Mouse (Mus musculus) A20 (cell line): Measurements from ENCODE around the gene Mdh1b.

ENCODE experiments used
- DNase-seq: peaks from one replicate; pipeline ENCODE4 v3.0.0-alpha.2; 2011; ENCODE audit warnings: low read depth, low spot score

Mdh1b gene

DNA sequence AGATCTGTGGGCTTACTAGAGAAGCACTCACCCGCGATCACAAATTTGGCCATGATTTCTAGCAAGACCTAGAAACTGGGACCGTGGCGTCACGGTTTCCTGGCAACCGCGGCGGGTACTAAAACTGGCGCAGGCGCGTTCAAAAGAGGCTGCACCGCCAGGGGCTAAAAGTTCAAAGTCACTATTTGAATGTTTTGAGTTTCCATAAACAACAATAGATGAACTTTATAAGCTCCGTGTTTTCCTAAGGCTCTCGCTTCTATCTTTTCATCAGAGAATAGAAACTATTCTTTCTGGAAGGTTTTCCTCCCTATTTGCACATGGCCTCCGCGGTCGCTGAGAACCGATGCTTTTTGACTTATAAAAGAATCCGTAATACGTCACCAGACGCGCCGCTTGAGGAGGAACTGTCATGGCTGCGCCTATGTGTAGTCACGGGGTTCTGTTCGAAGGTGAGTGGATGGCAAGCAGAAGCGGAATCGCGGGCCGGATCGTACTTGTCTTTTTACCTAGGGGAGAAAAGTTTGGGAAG is at the start of gene Mdh1b, which contains the start of gene Fastkd2:
TSS of gene Mdh1b (minus strand) at position 79 of the 532 bp plus-strand sequence.
TSS of gene Fastkd2 (plus strand) at position 375 of the 532 bp plus-strand sequence.
- peak; percentile 93 for DNase-seq

DNA sequence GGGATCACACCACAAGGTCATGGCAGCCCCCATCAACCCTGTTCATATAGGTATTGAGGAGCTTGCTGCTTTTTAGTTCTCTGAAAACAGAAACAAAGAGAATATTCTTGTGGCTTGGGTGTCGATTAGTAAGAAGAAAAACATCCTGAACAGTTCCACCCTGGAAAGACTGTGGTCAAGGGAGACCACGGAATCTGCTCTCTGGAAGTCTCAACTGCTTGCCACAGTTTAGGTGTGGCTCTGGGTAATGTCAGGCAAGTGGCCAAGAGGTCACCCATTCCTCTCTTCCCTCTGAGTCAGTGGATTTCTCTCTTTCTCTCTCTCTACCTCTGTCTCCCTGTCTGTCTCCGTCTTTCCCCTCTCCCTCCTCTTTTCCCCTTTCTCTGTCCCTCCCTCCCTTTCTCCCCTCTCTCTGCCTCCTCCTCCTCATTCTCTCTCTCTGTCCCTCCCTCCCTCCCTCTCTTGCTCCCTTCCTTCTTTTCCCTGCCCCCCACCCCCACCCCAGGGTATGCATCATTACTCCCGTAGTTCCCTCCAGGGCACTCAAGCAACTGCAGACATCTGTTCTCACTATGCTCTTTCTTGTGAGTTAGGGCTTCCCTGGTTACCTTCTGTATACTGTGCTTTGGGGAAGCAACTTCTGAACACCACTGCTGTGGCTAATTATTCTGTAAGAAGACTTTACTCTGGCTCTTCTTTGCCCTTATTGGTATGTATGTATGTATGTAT is 46.9 kb upstream of the Mdh1b start:
- no peak for DNase-seq

GRCm38 (mm10) chr1:63776396-63776795 is 46.3 kb upstream of the Mdh1b start:
- no peak for DNase-seq

DNA sequence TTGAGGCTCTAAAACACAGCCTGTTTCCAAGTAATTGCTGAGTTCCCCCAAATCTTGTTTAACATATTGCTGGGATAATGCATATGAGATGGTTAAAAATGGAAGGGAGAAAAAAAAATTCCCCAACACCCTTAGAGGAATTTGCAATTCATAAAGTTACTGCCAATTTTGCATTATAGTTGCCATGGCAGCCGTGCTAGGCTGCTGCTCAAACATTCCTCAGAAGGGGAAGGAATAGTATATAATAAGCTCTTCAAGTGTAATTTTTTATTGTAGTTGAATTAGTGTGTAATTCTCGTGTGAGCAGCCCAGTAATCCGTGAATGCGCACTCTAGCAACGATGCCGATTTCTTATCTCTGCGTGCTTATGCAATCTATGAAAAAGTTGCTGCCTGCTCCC is 40.2 kb upstream of the Mdh1b start:
- no peak for DNase-seq

DNA sequence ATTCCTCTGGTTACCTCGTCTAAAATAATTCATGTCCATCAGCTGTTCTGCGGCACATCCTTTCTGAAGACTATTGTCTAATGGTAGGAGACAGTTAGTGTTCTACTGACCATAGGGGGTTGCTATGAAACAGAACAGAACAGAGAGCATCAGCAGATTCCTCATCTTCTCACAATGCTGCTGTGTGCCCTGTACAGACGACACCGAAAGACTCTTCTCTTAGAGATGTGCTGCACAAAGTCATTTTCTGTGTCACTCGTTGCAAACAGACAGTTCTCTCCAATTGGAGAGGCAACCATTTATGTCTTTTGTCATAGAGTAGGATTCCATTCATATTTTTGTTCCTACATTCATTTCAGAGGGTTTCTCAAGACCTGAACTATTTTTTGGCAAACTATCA is 39.0 kb upstream of the Mdh1b start, which contains the start of gene 4933402D24Rik:
TSS of gene 4933402D24Rik (minus strand) at position 101 of the 400 bp plus-strand sequence.
- no peak for DNase-seq

GRCm38 (mm10) chr1:63768112-63768511 is 38.0 kb upstream of the Mdh1b start:
- DNase-seq = no peak

DNA sequence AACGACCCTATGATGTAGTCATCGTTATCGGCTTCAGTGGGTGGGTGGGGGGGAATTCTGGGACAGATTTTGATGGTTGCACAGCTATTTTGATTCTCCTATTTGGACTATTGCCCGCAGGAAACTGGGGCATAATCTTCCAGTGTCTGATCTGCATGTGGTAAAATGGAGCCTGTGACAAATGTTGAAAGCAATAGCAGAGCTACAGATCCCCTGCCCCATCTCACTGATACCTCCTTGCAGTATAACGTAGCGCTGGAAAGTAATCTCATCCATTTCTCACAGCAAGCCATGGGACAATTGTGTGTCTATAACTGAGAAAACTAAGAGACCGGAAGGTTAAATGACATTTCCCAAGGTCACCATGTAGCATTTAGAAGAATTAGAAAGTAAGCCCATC is 34.3 kb upstream of the Mdh1b start:
- DNase-seq = no peak

GRCm38 (mm10) chr1:63763881-63764386 is 33.8 kb upstream of the Mdh1b start:
- no peak for DNase-seq

DNA sequence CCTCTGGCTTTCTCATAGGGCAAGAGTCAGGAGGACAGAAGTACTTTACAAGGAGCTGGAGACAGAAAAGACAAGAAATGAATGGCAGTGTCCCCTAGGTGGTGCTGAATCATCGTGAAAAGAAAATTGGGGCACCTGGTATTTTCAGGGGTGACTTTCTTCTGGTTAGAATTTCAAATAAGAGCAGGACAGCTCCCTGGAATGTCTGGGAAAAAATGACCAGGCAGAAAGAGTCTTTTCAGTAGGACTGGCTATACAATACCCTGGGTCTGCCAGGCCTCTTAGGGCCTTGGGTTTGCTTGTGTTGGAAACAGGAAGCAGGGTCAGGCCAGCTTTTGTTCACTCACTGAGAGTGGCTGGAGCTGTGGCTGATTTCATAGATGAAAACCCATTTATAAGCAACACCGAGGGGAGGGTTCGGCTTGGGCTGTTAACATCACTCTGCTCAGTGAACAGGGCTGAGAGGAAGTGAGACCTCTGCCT is 33.1 kb upstream of the Mdh1b start:
- peak; percentile 44 for DNase-seq

- no peak for DNase-seq
Measured at GRCm38 (mm10) chr1:63756005-63756404, 25.9 kb upstream of the Mdh1b start.

- DNase-seq = no peak
Measured at GRCm38 (mm10) chr1:63729796-63730195, 322 bp downstream of the Mdh1b start.

GRCm38 (mm10) chr1:63720161-63720560 is 10.0 kb downstream of the Mdh1b start:
- DNase-seq = no peak

DNA sequence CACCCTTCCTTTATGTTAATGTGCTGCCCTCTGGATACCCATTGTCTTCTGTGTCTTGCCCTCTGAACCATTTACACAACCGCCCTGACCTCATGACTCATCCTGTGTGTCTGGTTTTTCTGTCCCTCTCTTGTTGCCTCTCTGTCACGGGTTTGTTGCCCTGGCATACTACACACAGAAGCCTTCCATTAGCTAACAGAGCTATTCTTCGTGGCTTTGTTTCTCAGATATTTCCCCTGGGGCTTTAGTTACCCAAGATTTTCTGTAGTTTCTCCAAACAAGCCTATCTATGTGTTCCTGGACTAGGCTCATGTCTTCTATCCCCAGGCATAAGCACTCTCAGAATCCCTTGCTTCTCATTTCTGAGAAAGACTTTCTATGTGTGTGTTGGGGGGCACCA is 21.2 kb downstream of the Mdh1b start:
- no peak for DNase-seq

DNA sequence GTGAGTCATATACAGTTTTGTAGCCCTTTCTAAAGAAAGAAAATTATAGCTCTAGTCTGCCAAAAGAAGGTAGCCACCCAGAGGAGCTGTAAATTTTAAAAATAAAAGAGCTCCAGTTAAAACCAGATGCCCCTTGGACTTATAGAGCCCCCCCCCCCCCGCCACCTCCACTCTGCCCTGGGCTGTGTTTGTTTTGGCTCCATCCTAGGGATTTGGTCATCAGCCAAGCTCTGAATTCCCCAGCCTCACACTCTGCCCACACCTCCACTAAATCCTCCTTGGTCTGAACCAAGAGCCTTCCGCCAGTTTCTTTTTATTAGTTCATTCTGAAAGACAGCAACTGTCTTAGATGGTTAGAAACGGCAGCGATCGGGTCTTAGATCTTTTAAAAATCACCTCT is 24.4 kb downstream of the Mdh1b start:
- DNase-seq = no peak

DNA sequence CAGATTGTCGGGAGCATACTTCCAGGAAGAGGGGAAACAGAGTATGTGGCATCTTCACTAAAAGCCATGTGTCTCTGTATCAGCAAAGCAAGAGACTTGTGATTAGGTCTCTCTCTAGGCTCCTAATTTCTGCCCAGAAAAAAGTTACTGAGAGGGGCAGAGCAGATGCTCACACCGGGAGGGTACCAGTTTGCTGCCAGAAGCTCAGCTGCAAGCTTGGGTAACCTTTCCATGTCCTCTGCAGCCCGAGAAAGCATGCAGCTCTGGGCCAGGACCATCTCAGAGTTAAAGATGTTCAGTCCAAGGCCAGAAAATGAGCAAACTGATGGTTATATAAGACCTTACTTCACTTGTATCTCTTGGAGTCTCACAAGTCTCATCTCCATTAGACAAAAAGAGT is 33.3 kb downstream of the Mdh1b start:
- no peak for DNase-seq

DNA sequence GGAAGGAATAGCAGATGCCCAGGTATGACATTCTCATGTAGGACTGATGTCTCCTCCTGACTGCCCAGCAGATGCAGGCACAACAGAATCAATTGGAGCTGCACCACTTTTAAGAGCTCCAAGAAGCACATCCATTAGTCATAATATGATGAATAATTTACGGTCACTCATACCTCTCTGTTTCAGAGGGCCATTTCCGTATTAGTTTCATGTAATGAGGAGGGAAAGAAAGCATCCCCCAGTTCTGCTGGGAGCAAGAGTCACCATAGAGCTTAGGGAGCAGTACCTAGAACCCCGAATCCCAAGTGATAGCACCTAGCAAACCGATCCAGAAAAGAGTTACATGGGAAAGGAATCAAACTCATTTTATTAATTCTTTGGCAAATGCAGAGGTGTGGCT is 43.3 kb downstream of the Mdh1b start, which contains the start of gene Dytn:
TSS of gene Dytn (minus strand) at position 101 of the 400 bp plus-strand sequence.
- no peak for DNase-seq

DNA sequence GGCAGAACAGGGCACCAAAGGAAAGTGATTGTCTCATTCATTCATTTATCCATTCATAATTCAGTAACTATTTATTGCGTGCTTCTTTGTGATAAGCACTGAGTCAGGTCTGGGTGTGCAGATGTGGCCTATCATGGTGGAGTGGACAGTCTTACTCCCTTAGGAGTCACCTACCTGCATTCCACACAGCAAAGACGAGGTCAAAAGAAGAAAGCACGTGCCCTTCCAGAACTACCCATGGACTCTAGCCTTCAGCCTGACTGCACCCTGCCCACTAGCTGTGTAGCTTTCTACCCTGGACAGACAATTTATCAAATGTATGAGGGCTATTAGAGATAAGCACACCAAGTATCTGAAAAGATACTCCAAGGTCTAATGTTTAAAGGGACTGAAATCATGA is 54.1 kb downstream of the Mdh1b start:
- DNase-seq = no peak

GRCm38 (mm10) chr1:63668852-63669160 is 61.3 kb downstream of the Mdh1b start:
- peak; percentile 44 for DNase-seq

- no peak for DNase-seq
Measured at GRCm38 (mm10) chr1:63667949-63668851, 61.9 kb downstream of the Mdh1b start.

DNA sequence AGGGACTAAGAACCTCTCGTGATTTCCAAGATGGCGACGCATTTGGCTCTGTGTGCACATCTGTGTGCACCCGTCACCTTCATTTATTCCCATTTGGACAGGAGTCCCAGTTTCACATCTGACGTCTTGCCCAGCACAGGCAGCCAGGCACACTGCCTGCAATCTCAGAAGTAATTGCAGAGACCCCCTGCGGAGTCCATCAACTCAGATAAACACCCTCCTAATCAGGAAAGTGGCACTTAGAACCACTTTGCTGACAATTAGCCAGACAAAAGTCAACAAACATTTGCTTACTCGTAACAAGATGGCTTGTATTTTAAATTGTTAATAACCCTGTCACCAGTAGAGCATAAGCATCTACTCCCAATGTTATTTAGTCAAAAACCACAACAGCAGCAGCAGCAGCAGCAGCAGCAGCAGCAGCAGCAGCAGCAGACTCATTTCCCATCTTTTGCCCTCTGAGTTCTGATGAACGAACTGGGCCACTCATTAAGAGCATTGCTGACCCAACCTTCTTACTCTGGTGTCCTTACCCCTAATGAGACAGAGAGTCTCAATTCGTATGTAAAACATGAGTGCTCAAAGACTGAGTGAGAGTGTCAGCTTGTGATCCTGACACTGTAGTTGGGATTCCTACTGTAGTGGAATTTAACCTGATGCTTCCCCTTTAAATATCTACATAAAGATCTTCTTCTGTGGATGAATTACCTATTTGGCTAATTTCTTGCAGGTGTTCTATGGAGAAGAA is 62.7 kb downstream of the Mdh1b start:
- no peak for DNase-seq

- no peak for DNase-seq
Measured at GRCm38 (mm10) chr1:63666089-63666488, 64.0 kb downstream of the Mdh1b start.
